Comparison of ENCODE assay signal across 24 mouse cellular contexts in the genomic region with DNA sequence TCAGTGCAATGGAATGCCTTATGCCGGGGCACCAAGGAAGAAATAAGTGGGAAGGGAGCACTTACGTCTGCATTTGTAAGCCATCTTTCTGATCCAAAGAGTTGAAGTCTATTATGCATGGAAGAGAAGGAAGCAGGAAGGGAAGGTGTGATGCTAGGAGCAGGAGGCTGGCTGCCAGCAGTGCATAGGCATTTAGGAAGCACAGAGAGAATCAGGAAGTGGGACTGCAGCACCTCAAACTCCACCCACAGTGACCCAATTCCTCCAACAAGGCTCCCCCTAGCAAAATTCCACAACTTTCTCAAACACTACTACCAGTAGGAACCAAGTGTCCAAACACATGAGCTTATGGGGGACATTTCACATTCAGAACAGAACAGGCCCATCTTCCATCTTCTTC.
"Had no signal": no experiment of that assay in that cellular context is flagged by ENCODE, and none has a peak within 500 bp of the region (broad histone marks: within the 10 kb centered on the region; RNA-seq: fewer than 3 reads in every experiment).

No protein-coding gene starts in this region.

- ATAC-seq: liver, embryonic 12.5 days; midbrain, embryonic 13.5 days; midbrain, embryonic 16.5 days had no signal

- H3K27ac ChIP-seq: kidney, embryonic 15.5 days; limb, embryonic 12.5 days; limb, embryonic 15.5 days; liver, embryonic 12.5 days; liver, embryonic 15.5 days; midbrain, embryonic 10.5 days; midbrain, embryonic 13.5 days; neural tube, embryonic 13.5 days; stomach, embryonic 15.5 days had no signal

- H3K4me3 ChIP-seq: kidney, embryonic 15.5 days; limb, embryonic 12.5 days; limb, embryonic 15.5 days; liver, embryonic 12.5 days; liver, embryonic 15.5 days; megakaryocyte, embryonic 14.5 days; midbrain, embryonic 10.5 days; midbrain, embryonic 13.5 days; myocyte; neural tube, embryonic 13.5 days; stomach, embryonic 15.5 days had no signal

- DNase-seq: kidney, adult 11 months; kidney, adult 8-10 months; kidney, postnatal 10 days; kidney, postnatal 36 days; left cerebral cortex, postnatal 4 days; lung, adult 2 months; lung, postnatal 14 days; lung, postnatal 4 days; right cerebral cortex, postnatal 25 days; spleen, adult 18-20 months; thymus, adult 2 months; thymus, postnatal 14 days had no signal
